Mouse (Mus musculus) leukemia stem cell, adult 10-12 weeks (primary cell): ENCODE data around the gene Vmn1r115. TPM values are rescaled to one million over a fixed set of nuclear protein-coding genes. Genes with fewer than 3 reads are reported as not detected.

ENCODE experiments used
- polyA plus RNA-seq: library from polyadenylated mRNA; stranded (reverse); fragments of >175 nt; gene quantifications from 2 replicates; pipeline ENCODE4 v1.2.3, GENCODE M21; 2012; ENCODE audit warnings: low replicate concordance

Vmn1r115 gene
- not detected in 2 replicates for polyA plus RNA-seq

GRCm38 (mm10) chr7:20844885-20845284 lies at the start of gene Vmn1r115:
Gene Vmn1r115 (minus strand): TSS chr7:20844985.

GRCm38 (mm10) chr7:20884021-20884420 lies 39.2 kb upstream of the Vmn1r115 start, which contains the start of gene Vmn1r117:
Gene Vmn1r117 (minus strand): TSS chr7:20884121.

GRCm38 (mm10) chr7:20871956-20872355 lies 27.2 kb upstream of the Vmn1r115 start, which contains the start of gene Vmn1r116:
Gene Vmn1r116 (plus strand): TSS chr7:20872256.

DNA sequence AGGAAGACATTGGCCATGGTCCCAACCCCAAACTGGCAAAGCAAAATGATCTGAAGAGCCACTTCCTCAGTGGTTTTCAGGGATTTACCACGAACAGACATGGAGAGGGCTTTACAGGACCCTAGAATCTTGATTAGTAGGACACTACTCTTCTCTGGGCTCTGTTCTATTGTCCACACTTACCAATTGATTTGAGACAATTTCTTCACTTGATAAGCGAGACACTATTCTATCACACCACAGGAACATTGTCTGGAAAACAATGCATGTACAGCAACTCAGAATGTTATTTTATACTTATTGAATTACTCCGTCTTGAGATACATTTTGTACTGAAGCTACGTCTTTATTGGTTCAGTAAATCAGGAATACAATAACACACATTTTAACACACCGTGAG lies 32.7 kb downstream of the Vmn1r115 start, which contains the start of gene Vmn1r114:
Vmn1r114 (minus strand) TSS at position 101 of the 400 bp plus-strand sequence.

Other genes starting within 250 kb of the Vmn1r115 start
- not detected in 2 replicates for gene Gm4513, start 246.0 kb downstream of the Vmn1r115 start, polyA plus RNA-seq
- gene Vmn1r107, start 176.1 kb downstream of the Vmn1r115 start, polyA plus RNA-seq = not detected in 2 replicates
- gene Vmn1r111, start 141.8 kb downstream of the Vmn1r115 start, polyA plus RNA-seq = not detected in 2 replicates
- gene Gm10668, start 114.4 kb downstream of the Vmn1r115 start, polyA plus RNA-seq = not detected in 2 replicates
- not detected in 2 replicates for gene Vmn1r112, start 73.8 kb downstream of the Vmn1r115 start, polyA plus RNA-seq
- gene Vmn1r113, start 57.7 kb downstream of the Vmn1r115 start, polyA plus RNA-seq = not detected in 2 replicates
- gene Vmn1r114, start 32.8 kb downstream of the Vmn1r115 start, polyA plus RNA-seq = not detected in 2 replicates
- not detected in 2 replicates for gene Vmn1r116, start 27.3 kb upstream of the Vmn1r115 start, polyA plus RNA-seq
- not detected in 2 replicates for gene Vmn1r117, start 39.1 kb upstream of the Vmn1r115 start, polyA plus RNA-seq
- gene Vmn1r118, start 67.4 kb upstream of the Vmn1r115 start, polyA plus RNA-seq = not detected in 2 replicates
- gene Vmn1r119, start 167.5 kb upstream of the Vmn1r115 start, polyA plus RNA-seq = not detected in 2 replicates
- gene Vmn1r120, start 208.8 kb upstream of the Vmn1r115 start, polyA plus RNA-seq = not detected in 2 replicates